Mouse (Mus musculus): Measurements from ENCODE around the gene Nell2. TPM values are rescaled to one million over a fixed set of nuclear protein-coding genes. Genes with fewer than 3 reads are reported as not detected.

Gene Nell2
- total RNA-seq, 2 experiments from 2014 or later: 502 to 560 TPM

DNA sequence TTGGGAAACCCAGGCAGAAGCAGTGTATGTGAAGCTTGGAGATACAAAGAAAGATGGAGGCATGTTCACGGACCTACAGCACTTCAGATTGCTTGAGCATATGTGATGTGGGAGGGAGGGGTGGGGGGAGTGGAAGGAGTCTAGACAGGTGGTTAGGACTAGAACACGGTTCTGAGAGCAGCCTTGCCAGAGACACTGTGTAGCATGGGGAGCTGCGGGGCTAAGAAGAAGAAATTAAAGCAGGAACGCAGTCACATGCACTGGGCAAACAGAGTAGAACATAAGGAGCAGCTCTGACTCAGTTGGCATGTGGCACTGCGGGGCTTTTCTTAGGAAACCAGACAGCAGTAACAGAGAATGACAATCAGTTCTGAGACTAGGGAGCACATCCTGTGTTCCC lies 40.4 kb downstream of the Nell2 start:
- intact Hi-C loops (cut with DNase I): loop anchor here (2.0 to 5.0 kb wide), 3 partner anchors 27 to 716 kb away; partner anchors contain the start of gene Nell2
- DNase-seq (ENCODE audit: low spot score in 2 of 2): peak; percentile 73 to 97

GRCm38 (mm10) chr15:95482002-95482401 lies 46.4 kb downstream of the Nell2 start:
- intact Hi-C loops (cut with DNase I): no loop called here
- DNase-seq (ENCODE audit: low spot score in 2 of 2): no peak

- DNase-seq (ENCODE audit: low spot score in 2 of 2): no peak
- intact Hi-C loops (cut with DNase I): no loop called here
Observed at GRCm38 (mm10) chr15:95481585-95481984, 46.8 kb downstream of the Nell2 start.

DNA sequence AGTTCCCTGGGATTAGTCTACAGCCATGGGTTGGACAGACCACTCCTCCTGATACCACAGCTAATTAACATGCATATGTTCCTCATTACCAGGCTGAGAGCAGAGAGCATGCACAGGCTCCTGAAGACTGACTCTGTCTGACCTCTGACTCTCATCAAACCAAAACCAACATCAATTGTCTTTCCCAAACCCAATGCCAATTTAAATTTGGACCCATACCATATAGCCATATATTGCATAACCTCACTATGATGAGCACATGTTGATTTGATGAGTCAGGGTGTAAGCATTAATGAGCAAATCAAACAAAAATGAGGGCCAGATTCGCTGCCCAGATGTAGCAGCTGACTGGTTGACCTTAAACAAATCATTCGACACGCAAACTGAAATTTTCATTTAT lies 51.9 kb downstream of the Nell2 start:
- DNase-seq (ENCODE audit: low spot score in 2 of 2): no peak
- intact Hi-C loops (cut with DNase I): no loop called here

GRCm38 (mm10) chr15:95473976-95474375 lies 54.4 kb downstream of the Nell2 start:
- intact Hi-C loops (cut with DNase I): loop anchor here (5.0 kb wide), 1 partner anchor 612 kb away; no protein-coding TSS in a partner anchor
- peak in 1 of 2 experiments; percentile 85 for DNase-seq (ENCODE audit: low spot score in 2 of 2)

- intact Hi-C loops (cut with DNase I): no loop called here
- DNase-seq (ENCODE audit: low spot score in 2 of 2): no peak
Observed at GRCm38 (mm10) chr15:95467195-95467594, 61.2 kb downstream of the Nell2 start.

DNA sequence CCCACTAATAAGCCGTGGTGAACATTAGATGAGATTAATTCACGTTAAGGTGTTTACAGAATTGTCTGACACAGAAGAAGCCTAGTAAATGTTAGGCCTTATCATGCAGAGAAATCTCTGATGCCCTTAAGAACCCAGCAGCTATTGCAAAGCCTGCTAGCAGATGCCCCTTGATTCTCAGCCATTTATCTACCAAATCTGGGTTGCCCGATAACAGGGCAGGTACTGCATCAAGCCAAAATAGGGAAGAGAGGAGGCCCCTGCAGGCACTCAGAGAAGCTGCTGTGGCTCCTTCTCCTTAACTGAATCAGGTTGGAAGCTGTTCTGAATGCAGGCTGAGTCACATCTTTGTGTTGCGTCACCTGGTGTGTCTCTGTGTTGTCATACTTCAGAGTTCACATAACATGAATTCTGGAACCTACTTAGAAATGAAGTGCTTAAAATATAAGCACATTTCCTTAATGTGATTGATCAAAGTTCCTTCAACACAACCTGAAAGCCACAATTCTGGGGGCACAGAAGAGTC lies 68.3 kb downstream of the Nell2 start:
- no peak for DNase-seq (ENCODE audit: low spot score in 2 of 2)
- intact Hi-C loops (cut with DNase I): no loop called here

- intact Hi-C loops (cut with DNase I): no loop called here
- no peak for DNase-seq (ENCODE audit: low spot score in 2 of 2)
Observed at GRCm38 (mm10) chr15:95444586-95444985, 83.8 kb downstream of the Nell2 start.

DNA sequence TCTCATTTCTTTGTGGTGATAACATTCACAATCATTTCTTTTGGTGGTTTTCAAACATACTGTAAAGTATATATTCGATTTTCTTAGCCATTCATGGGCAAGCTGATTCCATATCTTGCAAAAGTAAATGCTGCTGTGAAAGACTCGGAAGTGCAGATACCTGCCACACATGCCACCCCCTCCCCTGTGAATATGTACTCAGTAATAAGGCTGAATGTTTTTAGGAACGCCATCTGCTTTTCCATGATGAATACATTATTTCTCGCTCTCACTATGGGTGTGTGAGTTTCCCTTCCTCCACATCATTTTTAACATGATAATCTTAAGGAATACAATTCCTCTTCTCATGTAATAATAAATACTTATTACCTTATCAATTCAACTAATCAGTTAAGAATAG lies 90.6 kb downstream of the Nell2 start:
- DNase-seq (ENCODE audit: low spot score in 2 of 2): peak in 1 of 2 experiments; percentile 51
- intact Hi-C loops (cut with DNase I): no loop called here

DNA sequence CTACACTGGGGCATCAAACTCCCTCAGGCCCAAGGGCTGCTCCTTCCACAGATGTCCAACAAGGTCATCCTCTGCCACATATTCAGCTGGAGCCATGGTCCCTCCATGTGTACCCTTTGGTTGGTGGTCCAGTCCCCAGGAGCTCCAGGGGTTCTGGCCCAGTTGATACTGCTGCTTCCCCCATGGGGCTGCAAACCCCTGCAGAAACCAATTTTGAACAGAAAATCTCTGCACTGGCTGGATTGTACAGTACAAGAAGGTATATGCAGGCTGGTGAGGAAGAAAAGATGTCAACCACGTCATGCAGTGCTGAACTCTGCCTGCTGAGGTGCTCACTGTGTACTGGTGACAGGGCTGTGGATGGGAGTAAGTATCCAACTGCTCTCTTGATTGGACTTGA lies 92.1 kb downstream of the Nell2 start:
- DNase-seq (ENCODE audit: low spot score in 2 of 2): no peak
- intact Hi-C loops (cut with DNase I): no loop called here

- intact Hi-C loops (cut with DNase I): no loop called here
- DNase-seq (ENCODE audit: low spot score in 2 of 2): no peak
Observed at GRCm38 (mm10) chr15:95431156-95431799, 97.1 kb downstream of the Nell2 start.

DNA sequence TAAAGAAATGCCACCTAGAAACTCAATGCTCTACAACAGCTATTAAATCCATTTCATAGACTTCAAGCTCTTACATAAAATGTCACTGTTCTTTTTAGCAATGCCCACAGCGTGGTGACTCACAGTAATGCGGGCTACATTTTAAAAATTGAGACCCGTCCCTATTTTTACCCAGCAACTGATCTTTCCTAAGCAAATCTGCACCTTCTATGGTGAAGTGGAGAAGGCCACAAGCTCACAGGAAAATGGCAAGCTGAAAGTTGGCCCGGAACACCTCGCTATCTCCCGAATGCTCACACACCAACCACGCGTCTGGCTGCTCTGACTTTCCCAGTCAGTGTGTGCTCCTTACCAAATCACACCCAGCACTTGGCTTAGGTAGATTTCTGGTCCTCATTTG lies 98.4 kb downstream of the Nell2 start:
- peak; percentile 45 to 78 for DNase-seq (ENCODE audit: low spot score in 2 of 2)
- intact Hi-C loops (cut with DNase I): no loop called here

DNA sequence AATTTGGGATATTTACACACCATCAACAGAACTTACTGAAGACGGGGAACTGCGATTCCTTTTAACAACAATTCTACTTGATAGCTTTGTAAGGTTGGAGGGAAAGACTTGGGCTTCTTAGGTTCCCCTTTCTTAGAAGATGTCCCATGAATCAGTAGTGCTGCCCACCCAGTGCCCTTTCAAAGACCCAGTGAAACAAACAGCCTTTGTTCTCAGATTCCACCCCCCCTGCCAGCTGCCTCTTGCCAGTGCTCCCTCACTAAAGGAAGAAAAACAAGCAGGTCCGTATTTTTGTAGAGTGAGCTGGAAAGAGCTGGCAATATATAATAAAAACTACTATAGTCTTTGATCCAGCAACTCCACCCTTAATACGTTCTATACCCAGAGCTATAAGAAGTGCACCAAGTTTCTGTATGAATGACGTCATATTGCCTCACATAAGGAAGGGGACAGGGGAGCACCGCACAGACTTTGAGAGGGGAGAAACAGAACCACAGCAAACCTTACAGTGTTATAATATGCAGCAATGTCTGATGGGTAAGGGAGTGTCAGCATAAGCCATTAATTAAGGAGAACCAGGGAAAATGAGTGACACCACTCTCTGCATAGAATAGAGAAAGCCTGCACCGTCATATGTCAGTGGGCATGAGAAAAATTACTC lies 100.2 kb downstream of the Nell2 start:
- DNase-seq (ENCODE audit: low spot score in 2 of 2): no peak
- intact Hi-C loops (cut with DNase I): no loop called here

DNA sequence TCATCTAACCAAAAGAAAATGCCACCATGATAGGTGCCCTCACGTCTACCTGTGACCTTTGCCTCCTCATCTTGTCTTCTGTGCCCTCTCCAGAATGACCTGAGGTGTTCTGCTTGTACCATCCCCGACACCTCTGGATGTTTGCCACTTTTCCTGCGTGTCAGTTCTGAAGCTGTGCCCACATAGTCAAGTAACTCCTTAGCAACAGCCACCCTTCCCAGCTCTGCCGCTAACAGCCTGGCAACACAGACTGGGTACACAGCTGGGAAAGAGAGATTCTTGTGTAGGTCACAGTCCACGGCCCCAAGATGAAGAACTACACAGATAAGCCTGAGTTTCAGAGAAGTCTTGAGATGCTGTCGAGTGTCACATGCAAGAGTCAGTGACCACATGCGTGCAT lies 103.3 kb downstream of the Nell2 start:
- DNase-seq (ENCODE audit: low spot score in 2 of 2): no peak
- intact Hi-C loops (cut with DNase I): no loop called here

GRCm38 (mm10) chr15:95422226-95422950 lies 106.0 kb downstream of the Nell2 start:
- no peak for DNase-seq (ENCODE audit: low spot score in 2 of 2)
- intact Hi-C loops (cut with DNase I): no loop called here

- no peak for DNase-seq (ENCODE audit: low spot score in 2 of 2)
- intact Hi-C loops (cut with DNase I): no loop called here
Observed at GRCm38 (mm10) chr15:95418641-95419040, 109.7 kb downstream of the Nell2 start.

- intact Hi-C loops (cut with DNase I): no loop called here
Observed at GRCm38 (mm10) chr15:95411949-95412741, 116.2 kb downstream of the Nell2 start.

DNA sequence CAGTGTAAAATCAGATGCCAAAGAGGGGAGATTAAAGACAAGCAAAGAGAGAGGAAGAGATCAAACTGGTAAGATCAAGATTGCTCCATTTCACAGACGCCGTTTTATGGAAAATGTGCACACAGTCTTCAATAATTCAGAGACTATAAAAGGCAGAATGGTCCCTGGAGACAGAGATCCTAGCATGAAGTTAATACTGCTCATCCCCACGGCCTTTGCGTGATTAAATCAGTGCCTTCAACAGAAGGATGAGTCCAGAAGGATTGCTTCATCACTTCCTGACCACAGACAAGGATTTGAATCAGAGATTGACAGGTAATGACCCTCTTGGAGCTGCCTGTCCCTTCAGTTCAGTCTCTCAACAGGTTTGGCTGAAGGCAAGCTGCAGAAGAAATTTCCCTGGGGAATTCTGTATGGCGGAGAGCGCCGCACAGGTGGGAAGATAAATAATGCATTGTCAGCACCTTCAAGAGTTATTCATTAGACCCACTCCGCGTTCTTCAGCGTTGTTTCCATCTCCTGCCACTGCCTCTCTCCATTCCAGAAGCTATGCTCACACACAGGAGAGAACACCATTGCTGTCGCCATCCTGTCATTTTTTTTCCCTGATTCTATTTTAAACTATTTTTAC lies 118.0 kb downstream of the Nell2 start:
- intact Hi-C loops (cut with DNase I): no loop called here
- DNase-seq (ENCODE audit: low spot score in 2 of 2): no peak

More at GRCm38 (mm10) chr15:95411949-95412741, 116.2 kb downstream of the Nell2 start:
- no peak for DNase-seq (ENCODE audit: low spot score in 2 of 2)

GRCm38 (mm10) chr15:95390347-95390746 lies 138.0 kb downstream of the Nell2 start:
- intact Hi-C loops (cut with DNase I): no loop called here
- DNase-seq (ENCODE audit: low spot score in 2 of 2): no peak
